Mouse (Mus musculus) heart, postnatal 14 days (tissue): ENCODE measurements around the gene Yipf1. TPM values are rescaled to one million over a fixed set of nuclear protein-coding genes. Genes with fewer than 3 reads are reported as not detected.

ENCODE experiments used
- DNase-seq, 2 experiments: peaks; one replicate each; pipeline ENCODE4 v3.0.0; 2021 to 2022
- intact Hi-C: fragments of 180-260 bp; cut with DNase I; formaldehyde crosslinking; loops from one replicate; pipeline ENCODE4 v1.15.1; 2025
- long read RNA-seq, 2 experiments: library from polyadenylated mRNA; stranded (forward); transcript quantifications; one replicate each; pipeline ENCODE4 v2.0.0; 2021
- total RNA-seq, 2 experiments: library from RNA; stranded (reverse); gene quantifications; 2 replicates each; pipeline ENCODE4 v1.2.3; 2021

Yipf1 gene
- 10 to 100 TPM; 22.3 to 25.3 TPM for total RNA-seq
- long read RNA-seq, experiment 1, transcript Yipf1-201 (10 exons, 1,321 nt), result major isoform, 66 of 72 reads
- long read RNA-seq, experiment 1, partial matches to known transcripts, result 0 of 72 reads
- long read RNA-seq, experiment 1, other reads (novel, unspliced or antisense), result 6 of 72 reads
- long read RNA-seq, experiment 2, transcript Yipf1-201 (10 exons, 1,321 nt), result major isoform, 49 of 52 reads
- long read RNA-seq, experiment 2, partial matches to known transcripts, result 0 of 52 reads
- long read RNA-seq, experiment 2, other reads (novel, unspliced or antisense), result 3 of 52 reads

DNA sequence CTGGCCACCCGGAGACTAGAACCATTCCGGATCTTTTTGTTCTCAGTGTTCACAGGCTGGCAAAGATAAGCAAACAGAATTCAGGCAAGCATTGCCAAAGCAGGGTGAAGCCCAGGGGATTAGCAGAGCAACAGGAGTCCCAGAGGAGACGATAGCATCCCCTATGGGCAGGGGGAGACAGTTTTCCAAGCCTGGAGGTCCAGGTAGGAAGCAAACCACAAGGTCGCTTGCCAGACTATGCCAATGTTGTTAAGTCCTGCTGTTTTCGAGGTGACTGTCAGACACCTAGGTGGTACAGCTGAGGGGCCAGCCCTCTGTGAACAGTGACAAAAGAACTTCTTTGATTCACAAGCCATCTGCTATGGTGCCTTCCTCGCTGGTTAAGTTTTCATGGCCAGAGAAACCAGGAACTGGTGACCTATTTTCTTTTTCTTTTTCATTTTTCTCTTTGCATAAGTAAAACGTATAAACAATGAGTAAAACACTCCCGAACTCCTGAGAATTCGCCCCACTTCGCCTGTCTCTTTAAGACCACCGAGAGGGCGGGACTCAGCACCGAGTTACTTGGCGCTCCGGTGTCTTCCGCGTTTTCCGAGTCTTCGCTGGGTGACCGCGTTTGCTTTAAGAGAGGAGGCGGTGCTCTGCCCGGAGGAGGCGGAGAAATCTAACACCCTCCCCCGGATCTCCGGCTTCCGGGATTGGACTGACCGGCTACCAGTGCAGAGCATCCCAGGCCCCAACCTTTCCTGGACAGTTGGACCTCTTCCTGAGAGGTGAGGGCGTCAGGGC, at the start of gene Yipf1:
TSS of gene Yipf1 (plus strand) at position 674 of the 789 bp plus-strand sequence.
- peak; percentile 88 to 92 for DNase-seq
- intact Hi-C loops, result loop anchor here (2.0 kb wide), 2 partner anchors 59 to 135 kb away; partner anchors contain the start of genes Tceanc2 and Tmem59

DNA sequence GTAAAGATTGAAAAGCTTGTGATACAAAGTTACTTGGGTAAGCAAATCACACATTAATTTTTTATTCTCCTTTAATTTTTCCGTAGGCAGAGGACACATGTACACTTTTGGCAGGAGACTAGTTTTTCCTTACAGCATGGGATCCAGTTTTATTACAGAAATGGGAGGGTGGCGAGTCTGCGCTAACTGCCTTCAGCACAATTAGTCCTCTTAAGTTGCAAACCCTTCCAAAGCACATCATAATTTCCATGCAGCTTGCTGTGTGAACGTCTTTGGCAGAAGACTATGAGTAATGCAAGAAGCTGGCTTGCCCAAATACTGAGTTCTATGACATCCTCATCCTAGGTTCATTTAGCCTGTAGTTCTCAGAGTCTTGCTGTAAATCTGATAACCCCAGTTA, 40.5 kb upstream of the Yipf1 start:
- DNase-seq, result no peak
- intact Hi-C loops, result no loop called here

DNA sequence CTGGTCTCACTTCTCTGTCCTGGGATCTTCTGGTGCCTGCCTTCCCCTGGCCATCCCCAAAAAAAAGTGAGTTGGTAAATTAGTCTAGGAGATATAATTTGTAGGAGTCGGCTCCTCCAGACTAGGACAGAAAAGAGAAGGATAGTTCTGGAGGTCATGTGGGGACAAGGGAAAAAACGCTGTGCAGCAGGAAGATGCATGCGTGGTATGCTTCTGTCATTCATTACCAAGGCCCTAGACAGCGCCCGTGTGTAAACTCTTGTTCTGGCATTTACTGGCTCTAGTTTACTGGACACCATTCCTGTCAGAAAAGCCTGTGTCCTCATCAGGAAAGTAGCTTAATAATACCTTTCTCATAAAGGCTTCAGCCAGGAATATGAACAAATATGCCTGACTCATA, 39.7 kb upstream of the Yipf1 start:
- no peak for DNase-seq
- intact Hi-C loops, result no loop called here

DNA sequence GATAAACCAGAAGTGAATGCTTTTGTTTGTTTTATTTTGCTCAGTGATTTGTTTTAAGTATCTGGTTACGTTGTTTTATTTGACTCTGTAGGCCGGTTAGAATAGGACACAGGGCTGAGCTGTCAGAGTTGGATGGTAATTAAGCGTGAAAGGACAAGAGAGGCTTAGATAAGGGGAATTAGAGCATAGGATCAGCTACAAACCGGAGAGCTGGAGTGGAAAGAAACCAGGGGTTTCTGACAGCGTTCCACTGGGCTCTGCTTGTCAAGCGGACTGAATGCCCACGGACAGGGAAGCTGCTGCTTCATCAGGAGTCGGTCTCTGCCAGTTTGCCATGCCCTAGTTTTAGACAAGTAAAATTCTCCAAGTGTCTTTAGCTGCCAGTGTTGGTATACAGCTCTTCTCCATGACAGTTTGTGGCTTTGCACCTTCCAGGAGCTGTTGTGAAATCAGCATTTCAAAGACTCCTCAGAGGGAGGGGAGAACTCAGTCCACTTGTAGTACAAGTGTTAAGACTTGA, 35.9 kb upstream of the Yipf1 start:
- intact Hi-C loops, result no loop called here
- no peak for DNase-seq

DNA sequence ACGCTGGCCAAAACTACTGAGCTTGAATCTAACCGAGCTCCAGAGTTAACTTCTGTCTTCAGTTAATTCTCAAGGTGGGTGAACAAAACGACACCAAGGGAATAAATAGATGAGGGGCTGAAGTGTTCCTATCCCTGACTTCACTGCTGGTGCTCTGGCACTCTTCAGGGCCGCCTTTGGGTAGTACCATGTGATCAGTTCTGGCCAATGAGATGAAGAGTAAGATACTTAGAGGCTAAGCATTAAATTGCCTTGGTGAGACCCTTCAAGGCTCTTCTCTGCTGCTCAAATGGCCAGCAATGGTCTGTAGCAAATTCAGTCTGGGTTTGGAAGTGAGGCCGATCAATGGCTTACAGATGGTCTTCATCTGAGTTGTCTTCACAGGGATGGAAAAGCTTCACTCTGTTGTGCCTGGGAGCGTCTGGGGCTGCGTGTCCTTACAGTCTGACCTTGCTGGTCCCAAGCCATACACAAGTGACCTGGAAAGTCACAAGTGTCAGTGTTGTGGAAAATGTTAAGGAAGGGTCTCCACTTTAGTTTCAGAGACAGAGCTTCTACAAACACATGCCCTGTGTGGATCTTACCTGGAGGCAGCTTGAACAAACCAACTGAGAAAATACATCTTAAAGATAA, 33.2 kb upstream of the Yipf1 start:
- intact Hi-C loops, result no loop called here
- DNase-seq, result no peak

DNA sequence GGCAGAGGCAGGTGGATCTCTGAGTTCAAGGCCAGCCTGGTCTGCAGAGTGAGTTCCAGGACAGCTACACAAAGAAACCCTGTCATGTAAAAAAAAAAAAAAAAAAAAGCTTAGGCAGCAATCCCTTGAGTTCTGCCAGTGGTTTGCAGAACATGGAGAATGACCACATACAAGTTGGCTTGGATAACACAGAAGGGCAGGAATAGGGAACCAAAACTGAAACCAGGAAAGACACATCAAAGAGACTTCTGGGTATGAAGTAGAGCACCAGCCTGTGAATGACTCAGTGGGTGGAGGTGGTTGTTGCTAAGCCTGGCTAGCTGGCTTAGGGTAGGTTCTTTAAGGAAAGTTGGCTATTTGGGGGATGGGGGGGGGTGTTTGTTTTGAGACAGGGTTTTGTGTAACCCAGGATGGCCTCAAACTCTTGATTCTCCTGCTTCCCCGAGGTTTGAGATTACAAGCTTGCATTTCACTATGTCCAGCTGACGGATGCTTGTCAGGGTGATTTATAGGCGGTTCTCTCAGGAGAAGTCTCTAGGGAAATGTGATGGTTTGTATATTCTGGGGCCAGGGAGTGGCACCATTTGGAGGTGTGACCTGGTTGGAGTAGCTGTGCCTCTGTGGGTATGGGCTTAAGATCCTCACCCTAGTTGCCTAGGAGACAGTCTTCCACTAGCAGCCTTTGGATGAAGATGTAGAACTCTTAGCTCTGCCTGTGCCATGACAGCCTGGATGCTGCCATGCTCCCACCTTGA, 28.5 kb upstream of the Yipf1 start:
- intact Hi-C loops, result no loop called here
- DNase-seq, result no peak

DNA sequence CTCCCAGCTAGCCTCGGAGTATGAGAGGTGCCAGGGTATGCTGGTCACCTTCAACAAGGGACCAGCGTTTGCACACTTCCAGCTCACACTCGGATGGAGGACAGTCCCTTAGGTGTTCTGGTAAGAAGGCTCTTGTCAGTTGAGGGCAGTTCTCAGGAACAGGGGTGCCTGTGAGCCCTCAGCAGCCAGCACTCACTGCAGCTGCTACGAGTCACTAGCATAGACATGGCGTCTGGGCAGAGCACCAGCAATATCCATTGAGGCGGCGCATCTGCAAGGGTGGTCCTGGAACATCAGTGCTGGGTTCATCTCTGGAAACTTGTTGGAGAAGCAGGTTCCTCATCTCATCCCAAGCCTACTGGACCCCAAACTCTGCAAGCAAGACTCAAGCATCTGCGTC, 27.8 kb upstream of the Yipf1 start:
- intact Hi-C loops, result no loop called here
- DNase-seq, result no peak

DNA sequence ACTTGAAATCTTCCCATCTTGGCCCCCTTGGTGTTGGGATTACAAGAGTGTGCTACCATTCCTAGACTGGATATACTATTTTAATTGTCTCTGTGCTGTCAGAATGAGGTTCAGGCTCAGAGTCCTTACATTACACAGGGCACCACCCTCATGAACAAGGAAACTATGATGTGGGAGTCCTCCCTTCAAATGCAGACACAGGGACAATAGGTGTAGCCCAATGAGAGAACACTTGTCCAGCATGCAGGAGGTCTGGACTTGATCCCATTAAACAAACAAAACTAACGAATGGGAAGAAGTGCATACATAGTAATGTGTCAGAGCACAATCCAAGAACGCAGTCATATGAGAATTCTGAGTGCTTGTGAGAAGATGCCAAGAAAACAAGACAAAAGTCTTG, 26.6 kb upstream of the Yipf1 start:
- intact Hi-C loops, result no loop called here

DNA sequence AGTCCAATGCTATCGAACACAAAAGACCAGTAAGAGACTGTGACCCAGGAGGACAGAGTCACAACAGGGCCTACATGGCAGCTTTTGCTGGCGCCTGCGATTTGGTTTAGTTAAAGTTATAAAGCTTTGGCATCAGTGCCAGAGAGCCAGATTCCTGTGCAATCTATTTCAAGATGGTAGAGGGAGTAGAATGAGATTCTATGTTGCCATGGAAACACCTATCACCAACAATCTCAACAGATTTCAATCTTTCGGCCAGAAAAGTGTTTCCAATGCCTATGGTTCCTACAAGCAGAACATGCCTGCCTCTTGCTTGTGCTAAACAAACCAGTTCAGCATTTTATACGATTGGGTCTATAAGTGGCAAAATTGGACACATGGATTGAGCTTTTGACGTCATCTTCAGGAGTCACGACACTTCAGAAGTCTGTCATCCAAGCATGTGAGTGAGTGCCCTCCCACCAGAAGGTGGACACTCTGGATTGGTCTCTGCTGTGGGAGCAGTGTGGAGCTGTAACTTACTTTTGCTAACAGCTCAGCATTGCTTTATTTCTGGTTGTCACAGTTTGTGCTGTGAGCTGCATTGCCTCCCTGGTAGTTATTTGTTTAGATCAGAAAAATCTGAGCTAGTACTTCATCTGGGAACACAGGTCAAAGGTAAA, 22.4 kb upstream of the Yipf1 start:
- no peak for DNase-seq
- intact Hi-C loops, result no loop called here

More for the DNA sequence above, 26.6 kb upstream of the Yipf1 start:
- no peak for DNase-seq

DNA sequence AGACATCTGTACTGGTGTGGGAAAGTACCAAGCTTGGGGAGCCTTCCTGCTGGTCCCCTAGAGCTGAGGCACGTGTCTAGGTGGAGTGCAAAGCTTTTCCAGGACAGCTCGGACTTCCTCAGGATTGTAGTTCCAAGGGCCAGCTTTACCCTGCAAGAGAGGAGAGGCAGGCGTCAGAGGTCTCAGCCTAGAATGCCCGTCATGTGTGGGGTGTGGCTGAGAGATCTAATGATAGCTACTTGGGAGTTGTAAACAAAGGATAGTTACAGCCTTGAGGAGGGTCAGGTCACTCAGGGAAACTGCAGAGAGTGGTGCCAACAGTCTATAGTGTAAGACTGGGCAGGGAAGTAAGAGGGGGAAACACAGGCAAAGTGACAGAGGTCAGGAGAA, 21.9 kb upstream of the Yipf1 start:
- intact Hi-C loops, result no loop called here
- DNase-seq, result no peak

DNA sequence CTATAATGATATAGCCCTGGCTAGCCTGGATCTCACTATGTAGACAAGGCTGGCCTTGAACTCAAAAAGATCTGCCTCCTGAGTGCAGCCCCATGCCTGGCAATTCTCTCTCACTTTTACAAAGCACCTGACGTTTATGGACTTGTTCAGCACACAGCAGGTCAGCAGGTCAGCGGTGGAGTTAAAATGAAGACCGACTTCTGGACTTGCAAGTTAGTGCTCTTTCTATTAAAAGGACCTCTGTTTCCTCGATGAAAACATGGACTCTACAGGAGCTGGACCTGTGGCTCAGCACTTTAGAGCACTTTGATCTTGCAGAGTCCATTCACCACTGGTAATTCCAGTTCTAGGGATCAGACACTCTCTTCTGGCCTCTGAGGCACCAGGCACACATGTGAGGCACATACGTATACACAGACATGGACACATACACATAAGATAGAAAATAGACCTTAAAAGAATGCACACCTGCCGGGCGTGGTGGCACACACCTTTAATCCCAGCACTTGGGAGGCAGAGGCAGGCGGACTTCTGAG, 16.0 kb upstream of the Yipf1 start:
- DNase-seq, result no peak

DNA sequence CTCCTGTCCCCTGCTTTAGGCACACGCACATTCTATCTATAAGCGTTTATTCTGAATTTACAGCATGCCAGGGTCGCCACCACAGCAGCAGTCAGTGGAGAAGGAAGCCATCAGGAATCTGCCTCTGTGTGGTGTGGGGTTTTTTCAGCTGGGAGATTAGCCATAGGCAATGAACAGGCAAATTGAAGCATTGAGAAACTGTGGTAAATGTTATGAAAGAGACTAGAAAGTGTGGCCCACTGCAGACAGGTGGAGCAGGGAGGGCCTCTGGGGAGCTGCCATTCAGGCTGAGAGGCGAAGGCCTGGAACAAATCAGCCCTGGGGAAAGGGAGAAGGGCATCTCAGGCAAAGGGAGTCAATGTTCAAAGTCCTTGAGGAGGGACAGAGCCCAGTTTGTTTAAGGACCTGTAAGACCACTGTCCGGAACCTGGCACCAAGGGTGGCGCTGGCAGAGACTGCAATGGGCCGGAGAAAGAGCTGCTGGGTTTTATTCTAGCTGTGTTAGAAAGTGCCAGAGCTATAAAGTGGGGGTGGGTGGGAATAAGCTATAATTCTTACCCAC, 14.3 kb upstream of the Yipf1 start:
- intact Hi-C loops, result no loop called here
- DNase-seq, result no peak

More for the DNA sequence above, 16.0 kb upstream of the Yipf1 start:
- intact Hi-C loops, result no loop called here

DNA sequence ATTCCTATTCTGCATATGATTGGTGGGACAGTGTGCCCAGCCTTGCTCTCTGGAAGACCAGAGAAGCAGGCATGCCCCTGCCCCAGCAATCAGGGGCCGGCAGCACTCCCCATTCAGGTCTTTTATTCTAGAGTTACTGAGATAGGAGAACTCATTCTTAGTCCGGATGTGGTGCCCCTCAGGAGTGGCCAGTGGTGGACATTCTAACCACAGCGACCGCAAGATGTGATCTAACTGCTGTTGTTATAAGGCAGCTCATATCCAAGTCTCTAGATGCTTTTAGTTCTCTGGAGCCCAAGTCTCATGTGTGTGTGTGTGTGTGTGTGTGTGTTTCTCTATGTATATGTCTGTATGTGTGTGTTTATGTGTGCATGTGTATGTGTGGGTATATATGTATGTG, 13.8 kb upstream of the Yipf1 start:
- DNase-seq, result no peak
- intact Hi-C loops, result no loop called here

DNA sequence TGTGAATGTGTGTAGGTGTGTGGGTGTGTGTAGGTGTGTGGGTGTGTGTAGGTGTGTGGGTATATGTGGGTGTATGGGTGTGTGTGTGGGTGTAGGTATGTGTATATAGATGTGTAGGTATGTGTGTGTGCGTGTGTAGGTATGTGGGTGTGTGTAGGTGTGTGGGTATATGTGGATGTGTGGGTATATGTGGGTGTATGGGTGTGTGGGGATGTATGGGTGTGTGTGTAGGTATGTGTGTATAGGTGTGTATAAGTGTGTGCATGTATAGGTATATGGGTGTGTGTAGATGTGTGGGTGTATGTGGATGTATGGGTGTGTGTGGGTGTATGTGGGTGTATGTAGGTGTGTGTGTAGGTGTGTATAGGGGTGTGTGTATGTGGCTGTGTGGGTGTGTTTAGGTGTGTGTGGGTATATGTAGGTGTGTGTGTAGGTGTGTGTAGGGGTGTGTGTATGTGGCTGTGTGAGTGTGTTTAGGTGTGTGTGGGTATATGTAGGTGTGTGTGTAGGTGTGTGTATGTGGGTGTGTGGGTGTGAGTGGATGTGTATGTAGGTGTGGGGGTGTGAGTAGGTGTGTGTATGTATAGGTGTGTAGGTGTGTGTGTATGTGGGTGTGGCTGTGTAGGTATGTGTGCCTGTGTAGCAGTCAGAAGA, 13.1 kb upstream of the Yipf1 start:
- no peak for DNase-seq

DNA sequence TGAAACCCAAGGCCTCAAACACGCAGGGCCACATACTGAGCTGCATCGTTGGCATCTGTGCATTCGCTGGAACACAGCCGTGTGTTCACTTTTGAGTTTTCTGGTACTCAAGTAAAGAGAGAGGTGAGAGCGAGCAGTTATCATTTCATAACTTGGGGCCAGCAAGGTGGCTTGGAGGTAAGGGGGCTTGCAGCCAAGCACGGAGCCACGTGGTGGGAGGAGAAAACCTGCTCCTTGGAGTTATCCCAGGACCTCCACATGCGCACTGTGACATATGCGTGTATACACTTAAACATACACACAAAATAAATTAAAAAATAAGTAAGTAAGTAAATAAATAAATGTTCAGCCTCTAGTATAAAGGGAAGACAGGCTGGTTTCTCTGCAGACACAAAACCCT, 11.9 kb upstream of the Yipf1 start:
- intact Hi-C loops, result no loop called here
- no peak for DNase-seq

More for the DNA sequence above, 13.1 kb upstream of the Yipf1 start:
- intact Hi-C loops, result no loop called here

DNA sequence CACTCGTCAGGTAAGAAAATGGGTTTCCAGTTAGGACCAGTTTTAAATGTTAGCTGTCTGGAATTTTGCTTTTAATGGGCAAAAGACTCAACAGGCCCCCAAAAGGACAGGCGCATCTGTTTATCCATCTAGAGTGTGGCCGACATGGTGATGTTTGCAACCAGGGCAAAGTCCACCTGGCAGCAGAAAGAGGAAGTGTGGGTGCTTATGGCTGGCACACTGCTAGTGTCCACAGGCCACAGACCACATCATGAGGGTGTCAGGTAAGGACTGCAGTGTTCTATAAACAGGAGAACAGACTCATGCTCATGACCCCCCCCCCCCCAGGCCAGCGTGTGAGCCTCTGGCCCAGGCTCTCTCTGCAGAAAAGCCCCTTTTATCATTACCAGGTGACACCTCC, 11.3 kb upstream of the Yipf1 start:
- intact Hi-C loops, result no loop called here
- DNase-seq, result no peak

DNA sequence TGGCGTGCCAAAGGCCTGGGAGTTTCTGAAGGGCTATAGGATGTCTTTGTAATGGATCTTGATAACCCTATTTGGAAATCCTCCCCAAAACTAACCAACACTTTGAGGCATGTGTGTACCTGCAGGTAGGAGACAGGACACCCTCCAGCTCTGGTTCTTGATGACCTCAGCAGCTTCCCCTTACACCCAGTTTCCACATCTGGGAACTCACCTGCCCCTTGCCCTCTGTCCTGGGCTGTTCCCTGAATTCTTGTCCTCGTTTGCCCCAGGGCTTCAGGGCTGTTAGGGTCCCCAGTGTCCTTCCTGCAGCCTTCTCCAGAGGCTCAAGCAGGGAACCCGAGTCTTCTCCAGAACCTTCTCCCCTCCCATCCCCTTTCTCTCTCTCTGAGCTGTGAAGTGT, 10.6 kb upstream of the Yipf1 start:
- intact Hi-C loops, result no loop called here
- DNase-seq, result no peak

DNA sequence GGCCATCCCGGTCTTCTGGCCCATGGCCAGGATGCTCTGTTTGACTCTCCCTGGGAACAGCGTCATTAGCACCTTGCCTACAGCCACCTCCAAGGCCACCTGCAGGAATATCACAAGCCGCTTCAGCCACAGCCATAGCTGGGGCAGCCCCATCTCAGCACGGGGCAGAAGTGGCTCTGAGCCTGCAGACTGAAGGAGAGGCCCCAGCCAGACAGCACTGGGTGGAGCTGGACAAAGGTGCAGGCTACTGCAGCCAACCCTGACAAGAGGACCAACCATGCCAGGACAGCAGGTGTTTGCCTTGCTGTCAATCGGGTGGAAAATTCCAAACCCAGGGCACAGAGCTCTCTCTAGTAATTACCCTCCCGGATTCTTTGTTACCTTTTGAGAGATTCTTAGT, 7.2 kb upstream of the Yipf1 start, which contains the start of gene Dio1:
TSS of gene Dio1 (minus strand) at position 204 of the 400 bp plus-strand sequence.
- intact Hi-C loops, result no loop called here
- no peak for DNase-seq

DNA sequence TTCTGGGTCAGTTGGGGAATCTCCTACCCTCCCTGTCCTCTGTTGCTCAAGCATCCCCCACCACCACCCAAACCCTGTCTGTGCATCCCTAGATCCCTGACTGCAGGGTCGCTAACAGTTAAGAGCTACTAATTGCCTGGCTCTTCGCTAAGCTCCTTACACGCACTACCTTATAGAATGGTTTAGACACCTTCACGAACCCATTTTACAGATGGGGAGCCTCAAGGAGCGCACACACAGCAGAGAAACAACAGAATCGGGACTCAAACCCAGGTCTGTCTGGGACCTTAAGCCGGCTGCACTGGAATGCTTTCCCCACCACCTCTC, 279 bp downstream of the Yipf1 start:
- intact Hi-C loops, result loop anchor here (2.0 kb wide), 2 partner anchors 60 to 136 kb away; partner anchors contain the start of genes Tceanc2 and Tmem59

More for the DNA sequence above, 279 bp downstream of the Yipf1 start:
- no peak for DNase-seq
